Mouse (Mus musculus) liver, embryonic 14.5 days (tissue): ENCODE results near the gene Chkb. TPM values are rescaled to one million over a fixed set of nuclear protein-coding genes. Genes with fewer than 3 reads are reported as not detected.

ENCODE experiments used
- ATAC-seq: fragments of 200-750 bp; cut with Nextera tagmentation; 2 replicates; pipeline ENCODE4 v1.8.0; 2017; ENCODE audit warnings: moderate number of reproducible peaks, mild to moderate bottlenecking, moderate library complexity; ENCODE audit not compliant: insufficient read depth
- DNase-seq, 3 experiments: peaks; one replicate each; pipeline ENCODE4 v3.0.0-alpha.2; 2012 to 2013; ENCODE audit warnings: low read depth in 3 of 3, low spot score in 3 of 3
- H3K27ac ChIP-seq: fragments of 300-500 bp; sonication (generic); 2 replicates; pipeline ENCODE4 v1.5.1; 2014; ENCODE audit warnings: moderate library complexity, mild to moderate bottlenecking, control low read depth, inconsistent platforms
- H3K27me3 ChIP-seq: fragments of 300-500 bp; sonication (generic); 2 replicates; pipeline ENCODE4 v1.6.1; 2014; ENCODE audit warnings: mild to moderate bottlenecking, low read length, moderate library complexity; ENCODE audit not compliant: control insufficient read depth, insufficient read depth
- H3K36me3 ChIP-seq: fragments of 300-500 bp; sonication (generic); replicated peaks from 2 replicates; pipeline ENCODE4 v1.6.1; 2014; ENCODE audit warnings: low read depth; ENCODE audit not compliant: control insufficient read depth, insufficient read depth
- H3K4me1 ChIP-seq, 2 experiments: fragments of 200-500 bp in 1 of 2; fragments of 300-500 bp in 1 of 2; sonication (generic) in 1 of 2; replicated peaks; 2 replicates each; pipeline ENCODE4 v1.6.1; 2012 to 2014; ENCODE audit warnings: antibody characterized with exemption in 1 of 2, inconsistent platforms in 1 of 2, low read length in 1 of 2; ENCODE audit not compliant: control insufficient read depth in 2 of 2, insufficient read depth in 2 of 2
- H3K4me2 ChIP-seq: fragments of 300-500 bp; sonication (generic); 2 replicates; pipeline ENCODE4 v1.6.1; 2014; ENCODE audit warnings: low read depth, mild to moderate bottlenecking, control low read depth, moderate library complexity
- H3K4me3 ChIP-seq, 2 experiments: fragments of 200-500 bp in 1 of 2; fragments of 300-500 bp in 1 of 2; sonication (generic) in 1 of 2; 2 replicates each; pipeline ENCODE4 v1.5.1; 2012 to 2014; ENCODE audit warnings: low read depth in 2 of 2, low read length in 2 of 2, mild to moderate bottlenecking in 2 of 2, control low read depth in 1 of 2, inconsistent platforms in 1 of 2, moderate library complexity in 1 of 2; ENCODE audit not compliant: insufficient read depth in 1 of 2
- H3K9ac ChIP-seq: fragments of 300-500 bp; sonication (generic); replicated peaks from 2 replicates; pipeline ENCODE4 v1.6.1; 2014; ENCODE audit warnings: mild to moderate bottlenecking, control low read depth, moderate library complexity
- H3K9me3 ChIP-seq: fragments of 300-500 bp; sonication (generic); 2 replicates; pipeline ENCODE4 v1.6.1; 2016; ENCODE audit warnings: low read length, mixed read lengths; ENCODE audit not compliant: control insufficient read depth
- CTCF ChIP-seq: IDR thresholded peaks from 2 replicates; pipeline ENCODE4 v1.5.1; 2016; ENCODE audit warnings: antibody characterized with exemption, low read depth, control low read depth
- EP300 ChIP-seq: IDR thresholded peaks from 2 replicates; pipeline ENCODE4 v1.6.1; 2016; ENCODE audit warnings: antibody characterized with exemption, low read depth
- WGBS: fragments of 180-500 bp; shearing (Covaris S2); extraction: QIAGEN DNeasy Blood & Tissue Kit; methylation state at CpG from one replicate; pipeline ENCODE4 v1.1.7; 2014; ENCODE audit not compliant: insufficient replicate concordance; 5-methylcytosine and 5-hydroxymethylcytosine counted together
- polyA plus RNA-seq, 2 experiments: library from polyadenylated mRNA; depleted of rRNA in 1 of 2; stranded (reverse) in 1 of 2; unstranded in 1 of 2; fragments of >200 nt; fragmentation: Nextera tagmentation in 1 of 2; extraction: Ambion mirVana in 1 of 2; gene quantifications; 2 replicates each; pipeline versions ENCODE4 v1.2.1 to v1.2.3; 2012 to 2014

Gene Chkb
- polyA plus RNA-seq, 2 experiments = 18.3 to 19.3 TPM

DNA sequence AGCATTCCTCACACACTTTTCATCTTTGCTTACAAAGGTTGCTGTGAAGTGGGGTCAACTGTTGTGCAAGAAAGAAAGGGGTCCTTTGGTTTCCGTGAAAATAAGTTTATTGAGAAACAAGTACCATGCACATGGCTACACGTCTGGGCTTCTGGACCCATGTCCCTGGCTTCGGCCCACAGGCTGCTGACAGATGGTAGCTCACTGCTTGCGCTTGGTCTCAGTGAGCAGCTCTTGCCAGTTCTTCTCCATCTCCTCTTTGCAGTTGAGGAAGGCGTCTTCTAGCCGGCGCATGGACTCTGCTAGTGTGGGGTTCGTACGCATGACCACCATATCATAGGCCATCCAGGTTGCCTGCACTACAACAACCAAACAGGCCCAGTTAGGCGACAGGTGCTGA, 39.6 kb downstream of the Chkb start:
- H3K27me3 ChIP-seq = no peaks in the 10 kb centered on the region
- no peak overlapping the region for H3K4me3 ChIP-seq
- H3K4me1 ChIP-seq = no peaks in the 10 kb centered on the region
- no peak for TF ChIP-seq CTCF
- TF ChIP-seq EP300 = no peak
- no peaks in the 10 kb centered on the region for H3K36me3 ChIP-seq
- H3K27ac ChIP-seq = no peak overlapping the region
- WGBS = 73% methylated on average over 10 of the region's 10 CpGs
- H3K9ac ChIP-seq = no peak overlapping the region
- H3K4me2 ChIP-seq = no peak overlapping the region
- no peaks in the 10 kb centered on the region for H3K9me3 ChIP-seq
- DNase-seq (no peak), ATAC-seq (no peak)

DNA sequence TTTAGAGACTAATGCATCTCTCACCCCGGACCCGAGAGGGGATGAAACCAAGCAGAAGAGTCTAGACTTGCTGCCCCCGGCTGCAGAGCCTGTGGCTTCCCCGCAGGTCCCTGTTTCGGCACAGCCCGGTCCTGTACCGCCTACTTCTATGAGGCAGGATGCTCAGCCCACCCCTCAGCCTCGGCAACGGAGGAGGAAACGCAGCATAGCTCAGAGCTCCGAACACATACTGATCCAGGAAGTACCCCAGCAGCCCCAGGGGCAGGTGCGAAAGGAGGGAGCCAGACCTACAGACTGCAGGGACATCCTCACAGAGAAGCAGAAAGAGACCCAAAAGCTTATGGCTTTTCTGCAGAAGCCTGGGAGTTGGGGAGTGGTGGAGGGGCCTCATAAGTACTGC, 42.6 kb downstream of the Chkb start:
- H3K4me3 ChIP-seq = no peak overlapping the region
- no peak overlapping the region for H3K4me2 ChIP-seq
- H3K36me3 ChIP-seq = no peaks in the 10 kb centered on the region
- no peaks in the 10 kb centered on the region for H3K4me1 ChIP-seq
- WGBS = 25% methylated on average over 12 of the region's 12 CpGs
- no peak overlapping the region for H3K27ac ChIP-seq
- ATAC-seq = no peak
- TF ChIP-seq CTCF (no peak), EP300 (no peak)
- no peak overlapping the region for H3K9ac ChIP-seq
- H3K9me3 ChIP-seq = no peaks in the 10 kb centered on the region
- no peak for DNase-seq
- H3K27me3 ChIP-seq = no peaks in the 10 kb centered on the region; the same call in 1 of the 2 replicates

DNA sequence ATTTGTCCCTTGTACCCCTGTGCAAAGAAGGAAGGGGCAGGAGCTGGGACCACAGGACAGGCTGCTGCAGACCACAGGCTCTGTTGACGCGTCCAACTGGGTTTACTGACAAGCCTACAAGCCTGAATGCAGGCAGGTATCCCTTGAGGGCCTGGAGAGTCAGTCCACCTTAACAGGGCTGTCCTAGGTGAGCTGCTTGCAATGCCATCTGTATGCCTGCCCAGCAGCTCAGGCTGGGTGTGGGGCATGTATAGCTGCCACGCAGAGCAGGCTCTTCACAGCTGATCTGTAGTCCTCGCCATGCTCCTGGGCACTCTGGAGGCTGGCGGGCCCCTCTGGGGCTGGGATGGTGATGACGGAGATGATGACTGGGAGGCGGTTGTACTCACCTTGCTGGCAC, 45.1 kb downstream of the Chkb start, which contains the start of gene Klhdc7b:
Gene Klhdc7b, plus strand, starts transcription at position 301 of the 400 bp plus-strand sequence.
- H3K36me3 ChIP-seq = no peaks in the 10 kb centered on the region
- 70% methylated on average over 7 of the region's 7 CpGs for WGBS
- H3K9me3 ChIP-seq = no peaks in the 10 kb centered on the region
- DNase-seq = no peak
- peaks cover under 1% of the 10 kb centered on the region for H3K27me3 ChIP-seq
- TF ChIP-seq CTCF (no peak), EP300 (no peak)
- no peak within 1 kb of the TSS for H3K4me2 ChIP-seq
- no peak within 1 kb of the TSS for H3K4me3 ChIP-seq
- no peak within 1 kb of the TSS for H3K9ac ChIP-seq
- H3K27ac ChIP-seq = no peak within 1 kb of the TSS
- ATAC-seq = no peak
- no peaks in the 10 kb centered on the region for H3K4me1 ChIP-seq

DNA sequence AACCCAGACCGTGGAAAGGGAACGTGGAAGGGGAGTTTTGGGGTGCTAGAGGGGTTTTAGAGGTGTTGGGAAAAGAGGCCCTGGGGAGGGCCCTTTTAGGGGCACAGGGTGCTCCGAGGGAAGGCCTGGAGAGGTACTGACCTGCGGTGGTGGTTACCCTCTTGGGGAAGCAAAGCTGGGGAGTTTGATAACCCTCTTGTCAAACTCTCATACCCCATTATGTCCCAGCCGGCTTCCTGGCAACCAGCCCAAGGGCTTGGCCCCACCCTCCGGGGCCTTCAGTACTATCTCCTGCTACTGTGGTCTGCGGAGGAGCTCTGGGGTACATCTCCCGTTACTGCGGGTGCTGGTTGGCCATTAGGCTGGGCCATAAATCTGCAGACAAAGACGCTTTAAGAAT, 50.3 kb downstream of the Chkb start:
- Histone ChIP-seq H3K9ac (peak overlapping the region; percentile 24; the same call in 1 of the 2 replicates), H3K9me3 (no peaks in the 10 kb centered on the region), H3K4me2 (peak overlapping the region; percentile 71), H3K4me1 (peaks cover 0 to 2% of the 10 kb centered on the region in 2 experiments; a peak in 1 of 4 replicates), H3K27me3 (peaks cover 31% of the 10 kb centered on the region), H3K4me3 (peak overlapping the region; percentile 23 to 45; a peak in 3 of 4 replicates), H3K36me3 (no peaks in the 10 kb centered on the region), H3K27ac (no peak overlapping the region)
- 5% methylated on average over 10 of the region's 10 CpGs for WGBS
- TF ChIP-seq EP300 (no peak), CTCF (no peak)
- DNase-seq = peak in 1 of 3 experiments; percentile 29
- ATAC-seq = peak; percentile 58; the same call in 1 of the 2 replicates

DNA sequence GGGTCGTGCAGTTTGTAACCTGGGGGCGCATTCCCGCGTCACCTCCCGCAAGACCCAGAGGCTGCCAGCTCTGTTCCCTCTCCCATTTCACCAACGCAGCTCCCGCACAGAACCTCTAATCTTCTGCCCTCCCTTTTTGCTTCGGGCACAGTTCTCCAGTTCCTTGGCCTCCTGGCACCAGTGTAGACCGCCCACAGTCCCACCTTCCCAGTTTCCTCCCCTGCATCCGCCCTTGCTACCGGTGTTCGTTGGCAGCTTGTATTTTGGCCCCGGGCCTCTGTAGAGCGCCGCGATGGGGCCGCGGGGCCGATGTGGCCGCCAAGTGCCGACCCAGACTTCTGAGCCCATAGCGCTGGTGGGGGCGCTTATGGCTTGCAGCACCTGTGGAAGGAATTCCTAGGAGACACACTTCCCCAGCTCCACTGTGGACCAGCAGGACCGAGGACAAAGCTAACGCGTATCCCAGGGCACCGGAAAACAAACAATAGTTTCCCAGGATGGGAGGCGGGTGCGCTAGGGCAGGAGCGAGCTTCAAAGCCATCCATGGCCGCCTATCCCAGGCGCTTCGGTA, 50.8 kb downstream of the Chkb start, which contains the start of gene Odf3b:
Gene Odf3b, minus strand, starts transcription at position 452 of the 571 bp plus-strand sequence.
- ATAC-seq = peak; percentile 20; the same call in 1 of the 2 replicates
- Histone ChIP-seq H3K9me3 (no peaks in the 10 kb centered on the region), H3K36me3 (no peaks in the 10 kb centered on the region), H3K4me1 (peaks cover 0 to 2% of the 10 kb centered on the region in 2 experiments; a peak in 1 of 4 replicates), H3K27me3 (peaks cover 31% of the 10 kb centered on the region), H3K9ac (peak within 1 kb of the TSS; percentile 24), H3K4me3 (peak within 1 kb of the TSS; percentile 23 to 45), H3K27ac (no peak within 1 kb of the TSS), H3K4me2 (peak within 1 kb of the TSS; percentile 71)
- no peak for TF ChIP-seq CTCF
- WGBS = 1% methylated on average over 33 of the region's 33 CpGs
- DNase-seq = no peak
